9 mouse cellular contexts compared by ENCODE assay signal in the genomic region with DNA sequence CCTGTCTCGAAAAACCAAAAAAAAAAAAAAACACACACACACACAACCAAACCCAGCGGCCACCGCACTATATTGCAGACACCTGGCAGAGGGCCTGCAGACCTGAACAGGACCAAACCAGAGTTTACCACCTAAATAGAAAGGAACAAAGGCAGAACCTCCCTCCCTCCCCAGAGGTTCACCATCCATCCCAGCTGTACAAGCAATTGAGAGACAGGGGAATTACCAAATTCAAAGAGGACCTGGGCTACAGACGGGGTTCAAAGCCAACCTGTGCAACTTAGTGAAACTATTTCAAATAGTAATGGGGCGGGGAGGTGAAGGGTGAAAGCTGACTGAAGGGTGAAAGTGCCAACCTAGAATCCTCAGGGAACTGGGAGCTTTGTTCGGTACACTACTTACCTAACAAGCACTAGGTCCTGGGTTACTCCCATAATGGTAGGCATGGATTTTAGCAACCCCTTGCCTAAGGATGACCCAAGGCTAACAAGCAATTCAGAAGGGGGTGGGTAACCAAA. TPM values are rescaled to one million over a fixed set of nuclear protein-coding genes. Genes with fewer than 3 reads are reported as not detected.
DNase-seq lines count a peak whose midpoint lies in the region; ATAC-seq and TF ChIP-seq lines count a peak whose summit lies in the region.
"Had no signal": no experiment of that assay in that cellular context is flagged by ENCODE, and none has a peak within 500 bp of the region (broad histone marks: within the 10 kb centered on the region; RNA-seq: fewer than 3 reads in every experiment).

No protein-coding gene starts in this region.

- no peaks in the 10 kb centered on the region for H3K9me3 ChIP-seq in ES-E14 (ENCODE audit: control insufficient read depth, insufficient read depth, low read depth, low read length)
- no peaks in the 10 kb centered on the region for H3K9me3 ChIP-seq in hindbrain, embryonic 14.5 days (ENCODE audit: control insufficient read depth, low read length)
- no peaks in the 10 kb centered on the region for H3K9me3 ChIP-seq in liver, embryonic 16.5 days (replicated peaks; ENCODE audit: control insufficient read depth, low read length)

- DNase-seq in heart, adult 2 months = no peak
- DNase-seq in heart, postnatal 10 days = no peak
- no peak for DNase-seq in ES-E14 (ENCODE audit: low read depth, low spot score)
- no peak for DNase-seq in hindbrain, embryonic 14.5 days (ENCODE audit: low spot score)
- no peak for DNase-seq in spleen, postnatal 4 days (ENCODE audit: low spot score in 2 of 2)
- DNase-seq in Muller cell, postnatal 12 days (ENCODE audit: inconsistent ontology term) = no peak
- no peak for DNase-seq in urinary bladder, postnatal 14 days (ENCODE audit: low spot score)

- no peak for TF ChIP-seq POLR2A in heart, adult 2 months (IDR thresholded peaks at IDR 0.05; ENCODE audit: insufficient read depth, low read depth, low read length)

- TF ChIP-seq EP300 in heart, adult 2 months (IDR thresholded peaks at IDR 0.05; ENCODE audit: insufficient read depth, low read depth, low read length) = no peak

- H3K4me1 ChIP-seq in heart, adult 2 months (ENCODE audit: control insufficient read depth, insufficient read depth, low read length) = peaks cover 6% of the 10 kb centered on the region
- peaks cover 2 to 10% of the 10 kb centered on the region in 2 experiments; a peak in 2 of 4 replicates for H3K4me1 ChIP-seq in ES-E14 (ENCODE audit: control insufficient read depth in 2 of 2, insufficient read depth in 2 of 2, low read length in 2 of 2, poor library complexity in 1 of 2)
- peaks cover 33% of the 10 kb centered on the region for H3K4me1 ChIP-seq in hindbrain, embryonic 14.5 days (replicated peaks; ENCODE audit: control insufficient read depth, insufficient read depth, low read length)
- peaks cover 25% of the 10 kb centered on the region for H3K4me1 ChIP-seq in liver, embryonic 16.5 days (ENCODE audit: control insufficient read depth, low read depth, low read length)

- intact Hi-C loops in heart, adult 2 months (cut with DNase I) = no loop called here
- intact Hi-C loops in heart, postnatal 10 days (cut with DNase I) = no loop called here

- peaks cover 2% of the 10 kb centered on the region; the same call in 1 of the 2 replicates for H3K79me2 ChIP-seq in heart, adult 2 months (replicated peaks; ENCODE audit: control insufficient read depth, insufficient read depth, low read length)

- peaks cover 2% of the 10 kb centered on the region for H3K36me3 ChIP-seq in heart, adult 2 months (ENCODE audit: control insufficient read depth, insufficient read depth, low read length)
- H3K36me3 ChIP-seq in ES-E14 (ENCODE audit: control insufficient read depth, insufficient read depth, low read length, poor library complexity, severe bottlenecking) = peaks cover 9% of the 10 kb centered on the region
- H3K36me3 ChIP-seq in hindbrain, embryonic 14.5 days (replicated peaks; ENCODE audit: control insufficient read depth, insufficient read depth) = peaks cover 27% of the 10 kb centered on the region
- H3K36me3 ChIP-seq in liver, embryonic 16.5 days (ENCODE audit: control insufficient read depth, insufficient read depth) = peaks cover 8% of the 10 kb centered on the region; the same call in 1 of the 2 replicates

- in situ Hi-C loops in ES-E14 (cut with MboI; ENCODE audit: low sequenced_read_pairs in 2 of 2, unreplicated experiment in 2 of 2) = no loop called here

- no peak for TF ChIP-seq CTCF in heart, adult 2 months (IDR thresholded peaks at IDR 0.05)

- H3K27me3 ChIP-seq in heart, adult 2 months (ENCODE audit: control insufficient read depth, insufficient read depth, low read length) = no peaks in the 10 kb centered on the region
- H3K27me3 ChIP-seq in hindbrain, embryonic 14.5 days (ENCODE audit: control insufficient read depth, insufficient read depth, low read length) = no peaks in the 10 kb centered on the region
- H3K27me3 ChIP-seq in liver, embryonic 16.5 days (ENCODE audit: control insufficient read depth, insufficient read depth, low read depth, low read length) = no peaks in the 10 kb centered on the region

- no peak overlapping the region for H3K4me3 ChIP-seq in heart, adult 2 months
- peak overlapping the region; percentile 84 to 95 for H3K4me3 ChIP-seq in ES-E14 (ENCODE audit: insufficient read depth in 1 of 2, low read depth in 1 of 2, low read length in 2 of 2, poor library complexity in 1 of 2, severe bottlenecking in 1 of 2)
- peak overlapping the region; percentile 84 for H3K4me3 ChIP-seq in hindbrain, embryonic 14.5 days (replicated peaks; ENCODE audit: low read length)
- peak overlapping the region; percentile 91; the same call in 1 of the 2 replicates for H3K4me3 ChIP-seq in liver, embryonic 16.5 days (ENCODE audit: low read depth, low read length)

- peak overlapping the region; percentile 97 for H3K27ac ChIP-seq in heart, adult 2 months
- peak overlapping the region; percentile 52; the same call in 1 of the 2 replicates for H3K27ac ChIP-seq in ES-E14 (ENCODE audit: insufficient read depth, low read depth, low read length, poor library complexity, severe bottlenecking)
- peak overlapping the region; percentile 100; the same call in 1 of the 2 replicates for H3K27ac ChIP-seq in hindbrain, embryonic 14.5 days
- H3K27ac ChIP-seq in liver, embryonic 16.5 days (ENCODE audit: low read length) = no peak overlapping the region

- peak overlapping the region; percentile 67 for H3K4me2 ChIP-seq in hindbrain, embryonic 14.5 days (replicated peaks)
- H3K4me2 ChIP-seq in liver, embryonic 16.5 days (ENCODE audit: low read depth, low read length) = peak overlapping the region; percentile 93

- H3K9ac ChIP-seq in heart, adult 2 months (ENCODE audit: low read depth, low read length) = 0 out of 2 replicates have a peak overlapping the region, but pooled peaks have one; percentile 26
- H3K9ac ChIP-seq in ES-E14 (ENCODE audit: insufficient read depth, low read depth, low read length, poor library complexity, severe bottlenecking) = peak overlapping the region; percentile 65; the same call in 1 of the 2 replicates
- peak overlapping the region; percentile 99; the same call in 1 of the 2 replicates for H3K9ac ChIP-seq in hindbrain, embryonic 14.5 days
- H3K9ac ChIP-seq in liver, embryonic 16.5 days (ENCODE audit: low read depth, low read length) = no peak overlapping the region

- ATAC-seq in hindbrain, embryonic 14.5 days (ENCODE audit: low FRiP score) = no peak
- no peak for ATAC-seq in liver, embryonic 16.5 days (ENCODE audit: low read depth)
- ATAC-seq: CD4-positive, CD25-positive, alpha-beta regulatory T cell, adult 4 months had no signal

- WGBS in heart, adult 2 months = 42% methylated on average over 6 of the region's 6 CpGs
- 75% methylated on average over 6 of the region's 6 CpGs for WGBS in hindbrain, embryonic 14.5 days
- 82% methylated on average over 6 of the region's 6 CpGs for WGBS in liver, embryonic 16.5 days (ENCODE audit: insufficient replicate concordance)

TF ChIP-seq in ES-E14, 5 proteins besides CTCF, POLR2A, EP300 and RAD21:
- TF ChIP-seq CHD2 (IDR thresholded peaks at IDR 0.05; ENCODE audit: low read depth, low read length) = no peak
- no peak for TF ChIP-seq ZC3H11A (IDR thresholded peaks at IDR 0.05; ENCODE audit: borderline replicate concordance, low read depth, low read length)
- TF ChIP-seq ZNF384 (IDR thresholded peaks at IDR 0.05; ENCODE audit: low read depth, low read length) = peak; percentile 65; the same call in 1 of the 2 replicates
- no peak for TF ChIP-seq HCFC1 (IDR thresholded peaks at IDR 0.05; ENCODE audit: borderline replicate concordance, insufficient read depth, low read length)
- no peak for TF ChIP-seq MAFK (IDR thresholded peaks at IDR 0.05; ENCODE audit: insufficient read depth, low read depth, low read length)

RNA-seq across cellular contexts. Expression of gene Gtf2i, which starts 2.6 kb away (rescaled TPM):
- total RNA-seq in heart, adult 2 months (2021) = 100 to 1,000 TPM; 187 to 210 TPM
- 67.8 and 87.4 TPM in 2 replicates for polyA plus RNA-seq in heart, adult 2 months (2012; rRNA removed)
- total RNA-seq in heart, postnatal 10 days (2021) = 100 to 1,000 TPM; 195 to 218 TPM
- 64.3 and 81.0 TPM in 2 replicates for total RNA-seq in ES-E14 (2012; rRNA removed)
- polyA plus RNA-seq in hindbrain, embryonic 14.5 days (2014; fragmentation: Nextera tagmentation; extraction: Ambion mirVana) = 126 TPM in 2 replicates
- 31.7 and 34.2 TPM in 2 replicates for polyA plus RNA-seq in liver, embryonic 16.5 days (2015; fragmentation: Nextera tagmentation; extraction: Ambion mirVana)
